Mouse (Mus musculus) cortical plate, adult 2 months (tissue): ENCODE data around the gene Rnf182.

ENCODE experiments used
- CTCF ChIP-seq: fragments of 200-500 bp; IDR thresholded peaks from 2 replicates; pipeline ENCODE4 v1.5.1; 2011; ENCODE audit warnings: mild to moderate bottlenecking, control low read depth, low read length; ENCODE audit not compliant: insufficient read depth; ENCODE audit errors: extremely low read depth
- POLR2A ChIP-seq: fragments of 200-500 bp; IDR thresholded peaks from 2 replicates; pipeline ENCODE4 v1.6.1; 2011; ENCODE audit warnings: mild to moderate bottlenecking, low read length, control low read depth; ENCODE audit not compliant: insufficient read depth; ENCODE audit errors: extremely low read depth

DNA sequence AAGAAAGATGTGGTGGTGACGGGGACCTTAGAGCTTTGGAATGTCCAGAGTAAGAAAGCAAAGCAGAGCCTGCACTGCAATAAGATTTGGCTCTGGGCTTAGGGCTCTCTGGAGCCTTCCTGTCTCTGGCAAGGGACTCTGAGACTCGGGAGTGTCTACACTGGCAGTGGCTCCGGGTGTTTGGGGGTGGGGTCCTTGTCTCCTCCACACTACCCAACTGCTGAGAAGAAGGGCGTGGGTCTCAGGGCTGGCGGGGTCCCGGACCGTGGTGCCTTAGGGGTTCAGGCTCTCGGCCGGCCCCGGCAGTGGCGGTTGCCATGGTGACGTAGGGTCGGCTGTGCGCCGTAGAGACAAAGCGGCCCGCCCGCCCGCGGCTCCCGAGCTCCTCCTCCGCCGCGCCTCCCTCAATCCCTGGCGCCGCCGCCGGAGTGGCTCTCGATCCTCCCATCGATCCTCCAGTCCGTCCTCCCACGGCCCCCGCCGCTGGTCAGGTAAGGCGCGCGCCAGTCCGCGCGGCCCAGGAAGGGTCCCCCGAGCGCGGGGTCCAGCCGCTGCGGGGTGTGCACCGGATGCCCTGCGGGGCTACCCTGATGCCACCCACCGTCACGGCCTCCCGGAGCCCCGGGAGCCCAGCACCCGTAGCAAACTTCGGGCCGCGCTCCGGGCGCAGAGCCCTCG is at the start of gene Rnf182:
- TF ChIP-seq POLR2A (peak; percentile 38; the same call in 1 of the 2 replicates), CTCF (no peak)
